Mouse (Mus musculus) megakaryocyte progenitor cell, adult 5-6 weeks (primary cell): Measurements from ENCODE around the gene Gm42420. TPM values are rescaled to one million over a fixed set of nuclear protein-coding genes. Genes with fewer than 3 reads are reported as not detected.

Experiments
- ATAC-seq: replicated peaks from 2 replicates; pipeline ENCODE4 v1.8.0; 2016; ENCODE audit warnings: mild to moderate bottlenecking, moderate TSS enrichment, inconsistent platforms; ENCODE audit not compliant: poor library complexity
- total RNA-seq, 2 experiments: library from RNA; stranded (forward) in 1 of 2; stranded (reverse) in 1 of 2; fragments of 157-497, 149-512 nt in 1 of 2; fragments of 200-1000 nt in 1 of 2; gene quantifications; 2 replicates each; pipeline versions ENCODE4 v1.2.3 to v1.2.4; 2015 to 2017

Gm42420 gene
- 6.5 and 7.1 TPM in 2 replicates for total RNA-seq (2015)
- not detected in 2 replicates for total RNA-seq (2017)

DNA sequence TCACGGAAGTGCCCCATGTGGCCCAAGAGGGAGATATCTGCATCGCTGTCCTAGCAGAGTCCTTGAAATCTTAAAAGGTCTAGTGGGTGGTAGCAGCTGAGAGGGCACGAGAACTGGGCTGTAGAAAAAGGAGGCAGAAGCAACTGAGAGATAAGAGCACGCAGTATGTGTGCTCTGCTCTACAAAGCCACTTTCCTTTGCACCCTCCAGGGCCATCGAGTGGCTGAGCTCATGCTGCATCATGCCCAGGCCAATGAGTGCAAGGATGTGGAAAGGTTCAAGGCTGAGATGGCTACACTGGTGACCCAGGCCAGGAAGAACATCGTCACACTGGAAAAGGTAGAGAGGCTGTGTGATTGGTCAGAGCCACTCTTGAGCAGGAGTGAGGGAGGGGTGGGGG lies at the start of gene Gm42420:
Gene Gm42420 (plus strand): TSS at position 237 of the 400 bp plus-strand sequence.
- ATAC-seq: no peak

- no peak for ATAC-seq
These were observed 48.9 kb upstream of the Gm42420 start for GRCm38 (mm10) chr6:39536621-39537020.

- ATAC-seq: no peak
These were observed 48.3 kb upstream of the Gm42420 start for GRCm38 (mm10) chr6:39537276-39537675.

DNA sequence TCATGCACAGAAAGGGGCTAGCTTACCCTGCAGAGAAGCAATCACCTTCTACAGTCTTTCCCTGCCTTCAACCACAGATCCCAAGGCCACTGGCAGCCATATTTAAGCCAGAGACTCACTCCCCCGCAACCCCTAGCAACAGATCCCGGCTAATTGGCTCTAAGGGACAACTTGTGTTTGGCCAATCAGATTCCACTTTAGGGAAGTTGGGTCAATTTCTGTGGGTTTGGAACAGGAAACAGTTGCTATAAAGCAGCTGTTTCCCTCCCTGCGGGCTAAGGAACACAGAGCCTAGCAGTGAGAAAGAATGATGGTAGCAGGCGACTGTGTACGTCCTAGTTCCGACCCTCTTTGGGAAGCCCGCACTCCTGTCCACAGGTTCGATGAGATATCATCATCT lies 47.3 kb upstream of the Gm42420 start:
- ATAC-seq: peak; percentile 96

GRCm38 (mm10) chr6:39539679-39540155 lies 45.8 kb upstream of the Gm42420 start:
- peak; percentile 20; the same call in 1 of the 2 replicates for ATAC-seq

GRCm38 (mm10) chr6:39540563-39540962 lies 45.0 kb upstream of the Gm42420 start:
- no peak for ATAC-seq

DNA sequence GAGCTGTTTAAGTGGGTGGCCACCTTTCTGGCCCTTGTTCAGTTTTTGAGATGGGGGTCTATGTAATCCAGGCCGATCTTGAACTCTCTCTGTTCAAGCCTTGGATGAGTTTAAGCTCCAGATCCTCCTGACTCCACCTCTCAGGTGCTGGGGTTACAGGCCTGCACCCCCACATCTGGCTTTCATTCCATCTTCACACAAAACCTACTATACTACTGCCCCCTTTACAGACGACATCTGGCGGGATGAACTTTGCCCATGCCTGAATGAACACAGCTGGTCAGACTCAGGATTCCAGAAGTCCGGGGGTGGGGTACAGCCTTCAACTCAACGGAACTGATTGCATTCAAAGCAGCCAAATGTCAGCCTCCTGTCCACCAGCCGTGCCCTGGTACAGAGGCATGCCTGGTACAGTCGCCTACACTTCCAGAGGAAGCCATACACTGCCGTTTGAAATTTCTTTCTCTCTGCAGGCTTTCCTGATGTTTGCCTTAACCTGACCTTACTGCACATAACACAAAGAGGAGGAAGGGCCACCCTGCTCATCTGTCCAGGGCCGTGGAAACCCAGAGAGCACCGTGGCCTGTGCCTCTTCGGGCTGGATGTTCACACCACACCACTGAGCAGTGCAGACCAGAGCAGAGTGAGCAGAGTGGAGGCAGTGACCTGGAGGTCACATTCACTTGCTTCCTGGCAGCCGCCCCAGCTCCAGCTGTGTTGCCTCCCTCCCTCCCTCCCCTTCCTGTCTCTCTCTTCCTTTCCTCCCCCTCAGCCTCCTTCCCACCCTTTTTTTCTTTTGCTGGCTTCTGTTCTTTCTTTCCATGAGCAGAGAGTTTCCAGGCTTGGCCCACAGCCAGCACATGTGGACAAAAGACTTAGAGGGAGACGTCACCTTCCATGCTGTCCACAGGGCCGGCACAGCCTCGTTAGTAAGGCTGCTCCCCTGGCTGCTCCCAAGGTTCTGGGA lies 42.6 kb upstream of the Gm42420 start:
- no peak for ATAC-seq

GRCm38 (mm10) chr6:39543769-39544420 lies 41.7 kb upstream of the Gm42420 start:
- ATAC-seq: no peak

DNA sequence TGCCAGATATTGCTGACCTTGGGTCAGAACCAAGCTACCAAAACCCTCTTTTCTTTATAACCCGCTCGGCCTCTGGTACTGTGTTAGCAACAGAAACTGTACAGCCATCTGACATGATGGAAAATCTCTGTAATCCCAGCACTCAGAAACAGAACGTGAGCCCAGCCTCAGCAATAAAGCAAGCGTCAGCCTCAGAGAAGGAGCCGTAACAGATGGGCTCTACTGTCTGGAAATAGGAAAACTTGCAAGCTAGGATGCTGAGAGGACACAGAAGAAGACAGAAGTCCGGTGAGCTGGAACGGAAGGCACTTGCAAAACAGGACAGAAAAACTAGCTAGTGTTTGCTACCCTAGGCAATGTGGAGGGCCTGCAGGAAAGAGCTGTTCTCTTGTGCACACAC lies 40.1 kb upstream of the Gm42420 start:
- ATAC-seq: no peak

- no peak for ATAC-seq
These were observed 37.5 kb upstream of the Gm42420 start for GRCm38 (mm10) chr6:39548030-39548429.

GRCm38 (mm10) chr6:39551981-39552636 lies 33.4 kb upstream of the Gm42420 start:
- ATAC-seq: peak; percentile 61; the same call in 1 of the 2 replicates

DNA sequence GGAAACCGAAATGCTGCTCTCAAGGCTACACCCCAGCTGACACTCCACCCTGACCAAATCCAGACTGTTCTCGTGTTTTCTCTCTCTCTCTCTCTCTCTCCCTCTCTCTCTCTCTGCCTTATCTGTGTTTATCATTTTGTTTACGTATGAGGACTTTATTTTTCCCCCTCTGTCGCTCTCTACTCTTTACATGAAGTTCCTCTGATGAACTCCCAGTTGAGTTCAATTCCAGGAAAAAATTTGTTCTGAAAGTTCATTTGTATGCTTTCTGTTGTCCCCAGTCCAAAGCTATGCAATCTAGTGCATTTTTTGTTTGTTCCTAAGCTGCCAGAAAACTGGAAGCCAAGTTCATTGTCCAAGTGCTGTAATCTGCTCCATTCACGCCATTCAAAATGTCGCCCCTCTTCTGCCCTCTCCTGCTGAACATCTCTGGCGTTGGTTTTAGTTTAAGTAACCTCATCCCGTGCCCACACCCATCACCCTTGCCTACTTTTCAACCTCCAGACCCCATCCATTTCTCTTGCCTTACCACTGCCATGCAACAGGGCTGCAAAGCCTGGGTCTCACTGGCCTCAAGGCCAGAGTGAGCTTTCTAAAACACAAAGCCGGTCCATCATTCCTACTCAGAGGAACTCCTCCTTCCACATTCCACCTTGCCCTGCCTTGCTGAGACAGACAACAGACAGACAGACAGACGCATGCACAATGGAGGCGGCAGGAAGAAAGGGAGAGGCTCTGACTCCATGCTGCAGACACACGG lies 30.5 kb upstream of the Gm42420 start:
- no peak for ATAC-seq

DNA sequence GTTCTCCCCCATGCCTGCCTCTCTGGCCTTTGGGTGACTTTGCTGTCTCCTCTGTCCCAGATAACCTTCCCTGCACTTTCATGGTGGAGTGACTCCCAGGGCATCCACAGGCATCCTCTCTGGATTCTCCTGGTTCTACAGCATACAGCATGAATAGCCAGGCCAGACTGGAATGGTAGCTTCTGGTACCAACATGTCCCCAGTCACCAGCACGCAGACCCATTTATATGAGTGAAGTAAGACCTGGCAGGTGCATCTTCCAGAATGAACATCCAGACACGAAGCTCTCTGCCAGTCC lies 30.0 kb upstream of the Gm42420 start:
- no peak for ATAC-seq

- ATAC-seq: peak; percentile 51; the same call in 1 of the 2 replicates
These were observed 28.5 kb upstream of the Gm42420 start for GRCm38 (mm10) chr6:39556900-39557659.

GRCm38 (mm10) chr6:39557723-39558261 lies 27.8 kb upstream of the Gm42420 start, which contains the start of gene Dennd2a:
TSS of gene Dennd2a (minus strand) at chr6:39557867.
- peak; percentile 16; the same call in 1 of the 2 replicates for ATAC-seq

DNA sequence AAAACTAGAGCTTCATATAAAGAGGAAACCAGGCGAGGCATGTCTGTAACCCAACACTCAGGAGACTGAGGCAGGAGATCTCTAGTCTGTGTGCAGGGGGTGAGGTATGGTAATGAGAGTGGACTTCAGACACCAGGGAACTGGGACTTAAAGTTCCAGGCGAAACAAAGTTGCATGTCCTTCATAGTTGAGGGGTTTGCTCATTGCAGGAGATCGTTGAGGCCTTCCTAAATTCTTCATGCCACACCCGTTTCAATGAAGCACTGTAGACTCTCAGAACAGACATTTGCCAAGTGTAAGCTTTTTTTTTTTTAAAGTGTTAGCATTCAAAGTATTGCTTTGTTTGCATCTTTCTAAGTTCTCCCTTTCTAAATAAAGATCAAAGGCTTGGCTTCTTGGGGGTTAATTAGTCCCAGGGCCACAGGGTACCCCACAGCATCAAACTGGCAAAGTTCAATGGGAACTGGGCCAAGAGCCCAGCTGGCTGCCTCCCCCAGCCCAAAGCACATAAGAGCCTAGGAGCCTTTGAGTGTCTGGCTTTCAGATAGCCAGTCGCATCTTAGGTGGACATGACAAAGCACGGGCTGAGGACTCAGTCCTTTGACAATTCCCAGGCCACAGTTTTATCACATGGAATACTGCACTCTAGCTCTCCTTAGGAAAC lies 26.1 kb upstream of the Gm42420 start:
- ATAC-seq: no peak

- peak; percentile 93 for ATAC-seq
These were observed 23.2 kb upstream of the Gm42420 start for GRCm38 (mm10) chr6:39562166-39563015.

DNA sequence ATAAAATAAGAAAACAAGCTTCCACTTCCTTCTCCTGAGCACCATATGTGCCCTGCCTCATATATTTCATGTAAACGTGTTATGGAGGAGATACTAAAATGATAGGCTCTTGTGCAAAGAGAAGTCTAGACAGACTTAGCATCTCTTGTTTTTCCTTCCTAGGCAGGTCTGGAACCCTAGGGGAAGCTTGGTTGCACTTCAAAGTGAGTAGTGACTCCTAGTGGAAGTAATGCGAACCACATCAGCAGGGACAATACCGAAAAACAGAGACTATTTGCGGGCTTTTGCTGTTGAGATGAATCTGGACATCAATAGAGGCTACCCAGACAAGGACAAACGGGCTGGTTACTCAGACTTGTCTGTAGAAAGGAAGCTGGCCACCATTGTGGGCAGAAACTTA lies 18.0 kb upstream of the Gm42420 start:
- peak; percentile 71 for ATAC-seq
